Mouse (Mus musculus) forelimb bud, embryonic 11.5 days (tissue): ENCODE data around the gene Tmem190.

Experiments
- DNase-seq: peaks from one replicate; pipeline ENCODE4 v3.0.0-alpha.2; 2012; ENCODE audit warnings: low read depth, low spot score

Gene Tmem190

DNA sequence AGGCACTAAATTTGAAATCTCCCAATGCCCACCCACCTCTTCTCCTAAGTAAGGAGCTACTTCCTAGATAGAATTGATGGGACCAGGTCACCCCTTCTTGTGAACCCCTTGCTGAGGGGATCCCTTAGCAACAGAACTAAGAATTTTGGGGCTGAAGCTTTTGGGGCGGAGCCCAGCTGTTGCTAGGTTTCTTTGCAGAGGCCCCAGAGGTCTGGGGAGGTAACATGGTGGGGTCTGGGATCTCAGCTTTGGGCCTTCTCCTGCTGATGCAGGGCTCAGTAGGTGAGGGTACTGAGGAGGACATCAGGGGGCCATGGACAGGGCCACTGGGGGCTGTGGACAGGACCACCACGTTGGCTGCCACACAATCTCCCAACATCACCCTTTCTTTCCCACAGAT is at the start of gene Tmem190, which contains the start of gene Il11:
Gene Tmem190 (plus strand): TSS at position 179 of the 400 bp plus-strand sequence.
Gene Il11 (minus strand): TSS at position 101 of the 400 bp plus-strand sequence.
- no peak for DNase-seq

- no peak for DNase-seq
These were observed 49.8 kb upstream of the Tmem190 start for GRCm38 (mm10) chr7:4732968-4733392.

DNA sequence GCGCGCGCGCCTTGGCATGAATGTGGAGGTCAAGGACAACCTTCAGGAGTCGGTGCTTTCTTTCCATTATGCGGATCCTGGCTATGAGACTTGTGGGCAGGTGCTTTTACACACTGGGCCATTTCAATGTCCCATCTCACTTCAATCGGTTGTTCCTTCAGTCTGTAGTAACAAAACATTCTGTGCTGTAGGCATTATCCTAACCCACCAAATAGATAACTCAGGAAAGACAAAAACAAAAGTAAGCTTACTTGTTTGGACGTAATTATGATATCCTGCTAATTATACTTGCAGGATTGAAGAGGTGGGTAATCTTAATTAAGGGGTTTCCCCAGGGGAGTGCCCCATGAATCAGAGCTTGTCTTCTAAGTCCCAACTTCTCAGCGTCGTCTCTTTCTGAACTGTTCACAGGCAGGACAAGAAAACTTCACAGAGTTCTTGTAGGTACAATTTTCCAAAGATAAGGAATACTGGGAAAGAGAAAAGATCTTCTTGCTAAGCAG is 43.6 kb upstream of the Tmem190 start:
- no peak for DNase-seq

DNA sequence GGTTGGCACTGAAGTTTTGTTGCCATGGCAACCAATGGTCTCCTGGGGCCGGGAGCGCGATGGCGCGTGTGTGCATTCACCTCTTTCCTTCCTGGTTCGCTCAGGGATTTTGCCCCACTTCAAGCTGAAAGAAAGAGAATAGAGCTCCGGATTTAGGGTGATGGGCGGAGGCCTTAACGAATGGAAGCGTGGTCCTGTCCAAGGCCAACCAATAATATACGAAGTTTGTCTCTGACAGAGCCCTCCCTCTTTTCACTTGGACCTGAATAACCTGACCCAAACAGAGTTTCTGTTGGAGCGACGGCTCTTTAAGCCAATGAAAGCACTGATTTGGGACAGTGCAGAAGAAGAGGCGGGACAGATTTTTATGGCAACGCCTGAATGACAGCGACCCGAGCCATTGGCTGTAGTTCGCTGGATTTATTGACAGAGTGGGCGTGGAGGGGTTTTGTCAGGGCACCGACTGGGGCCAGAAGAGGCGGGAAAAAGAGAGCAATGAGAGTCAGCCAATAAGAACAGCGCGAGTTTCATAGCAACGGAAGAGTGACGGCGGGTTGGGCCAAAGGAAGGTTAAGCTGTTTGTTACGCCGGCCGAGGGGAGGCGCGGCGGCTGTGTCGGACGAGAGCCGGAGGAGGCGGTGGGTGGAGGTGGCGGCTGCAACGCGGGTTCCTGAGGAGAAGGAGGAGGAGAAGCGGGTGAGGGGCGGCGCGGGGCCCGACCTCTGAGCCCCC is 43.0 kb upstream of the Tmem190 start, which contains the start of gene Kmt5c:
Gene Kmt5c (plus strand): TSS at position 572 of the 732 bp plus-strand sequence.
- peak; percentile 100 for DNase-seq

DNA sequence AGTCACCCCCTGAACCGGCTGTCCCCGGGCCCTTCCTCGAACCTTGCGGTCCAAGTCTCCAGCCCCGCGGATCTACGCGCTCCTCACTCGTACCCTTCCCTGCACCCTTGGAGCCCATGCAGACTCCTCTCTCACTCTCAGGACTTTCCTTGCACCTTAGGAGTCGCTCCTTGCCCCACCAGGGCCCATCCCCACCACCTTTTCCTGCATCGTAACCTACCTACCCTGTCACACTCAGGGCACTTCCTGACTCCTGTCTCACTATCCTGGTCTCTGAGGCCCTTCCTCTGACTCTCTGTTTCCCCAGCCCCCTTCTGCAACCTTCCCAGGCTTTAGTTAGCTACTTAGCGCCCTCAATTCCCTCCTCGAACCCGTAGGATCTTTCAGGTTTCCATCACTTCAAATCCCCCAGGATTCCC is 42.4 kb upstream of the Tmem190 start:
- DNase-seq, result no peak

DNA sequence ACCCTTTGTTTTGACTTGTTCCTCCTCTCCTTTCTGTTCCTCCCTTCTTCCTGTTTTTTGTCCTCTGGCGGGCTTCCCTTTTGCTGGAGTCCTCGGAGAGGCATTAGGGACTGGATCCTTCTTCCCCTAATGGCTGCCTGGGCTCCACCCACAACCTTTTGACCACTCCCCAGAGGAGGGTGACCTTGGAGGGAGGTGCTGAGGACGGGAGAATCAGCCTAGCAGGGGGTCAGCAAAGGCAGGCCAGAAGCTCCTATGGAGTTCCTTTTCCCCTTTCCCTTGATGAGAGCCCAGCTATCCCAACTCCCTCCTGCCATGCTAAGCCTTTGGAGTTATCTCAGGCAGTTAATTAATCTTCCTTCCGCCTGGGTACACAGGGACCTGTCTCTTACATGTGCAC is 41.6 kb upstream of the Tmem190 start:
- no peak for DNase-seq

GRCm38 (mm10) chr7:4741672-4742481 is 40.9 kb upstream of the Tmem190 start:
- DNase-seq, result no peak

- no peak for DNase-seq
These were observed 40.3 kb upstream of the Tmem190 start for GRCm38 (mm10) chr7:4742482-4742819.

DNA sequence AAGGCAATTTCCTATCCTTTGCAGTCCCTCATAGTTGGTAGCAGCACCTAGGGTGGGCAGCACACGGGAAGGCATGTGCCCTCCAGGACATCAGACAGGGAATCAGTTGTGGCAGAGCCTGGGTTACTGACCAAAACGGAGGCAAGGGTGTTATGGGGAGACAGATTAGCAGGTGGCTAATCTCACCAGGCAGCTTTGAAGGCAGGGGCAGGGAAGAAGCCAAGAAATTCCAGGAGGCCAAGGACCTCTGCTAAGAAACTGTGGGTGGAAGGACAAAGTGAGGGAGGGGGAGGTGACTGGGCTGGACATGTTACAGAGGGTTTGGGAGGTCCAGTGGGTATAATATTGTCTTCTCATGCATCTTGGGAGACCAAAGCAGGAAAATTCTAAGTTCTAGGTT is 39.4 kb upstream of the Tmem190 start:
- no peak for DNase-seq

- DNase-seq, result no peak
These were observed 37.9 kb upstream of the Tmem190 start for GRCm38 (mm10) chr7:4744886-4745285.

- no peak for DNase-seq
These were observed 36.3 kb upstream of the Tmem190 start for GRCm38 (mm10) chr7:4746326-4746980.

GRCm38 (mm10) chr7:4747156-4747899 is 35.4 kb upstream of the Tmem190 start:
- DNase-seq, result no peak

GRCm38 (mm10) chr7:4748321-4748720 is 34.4 kb upstream of the Tmem190 start:
- DNase-seq, result no peak

DNA sequence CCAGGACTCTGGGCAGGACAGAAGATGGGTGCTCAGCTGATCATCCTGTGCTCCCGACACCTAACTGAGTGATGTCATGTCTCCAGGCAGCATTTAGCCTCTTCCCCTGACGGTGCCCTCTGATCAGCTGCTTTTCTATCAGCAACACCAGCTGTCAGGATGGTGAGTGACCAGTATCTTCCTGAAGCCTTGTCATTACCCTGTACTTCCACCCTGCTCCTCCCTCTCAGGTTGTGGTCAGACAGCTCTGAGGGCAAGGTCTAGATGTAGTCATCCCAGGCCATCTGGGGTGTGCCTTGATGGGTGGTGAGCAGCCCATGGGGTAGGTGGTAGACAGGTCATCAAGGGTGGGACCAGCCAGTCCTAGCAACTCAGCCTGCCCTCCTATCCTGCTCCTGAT is 33.6 kb upstream of the Tmem190 start:
- DNase-seq, result no peak

GRCm38 (mm10) chr7:4751971-4752820 is 30.5 kb upstream of the Tmem190 start:
- DNase-seq, result peak; percentile 61

DNA sequence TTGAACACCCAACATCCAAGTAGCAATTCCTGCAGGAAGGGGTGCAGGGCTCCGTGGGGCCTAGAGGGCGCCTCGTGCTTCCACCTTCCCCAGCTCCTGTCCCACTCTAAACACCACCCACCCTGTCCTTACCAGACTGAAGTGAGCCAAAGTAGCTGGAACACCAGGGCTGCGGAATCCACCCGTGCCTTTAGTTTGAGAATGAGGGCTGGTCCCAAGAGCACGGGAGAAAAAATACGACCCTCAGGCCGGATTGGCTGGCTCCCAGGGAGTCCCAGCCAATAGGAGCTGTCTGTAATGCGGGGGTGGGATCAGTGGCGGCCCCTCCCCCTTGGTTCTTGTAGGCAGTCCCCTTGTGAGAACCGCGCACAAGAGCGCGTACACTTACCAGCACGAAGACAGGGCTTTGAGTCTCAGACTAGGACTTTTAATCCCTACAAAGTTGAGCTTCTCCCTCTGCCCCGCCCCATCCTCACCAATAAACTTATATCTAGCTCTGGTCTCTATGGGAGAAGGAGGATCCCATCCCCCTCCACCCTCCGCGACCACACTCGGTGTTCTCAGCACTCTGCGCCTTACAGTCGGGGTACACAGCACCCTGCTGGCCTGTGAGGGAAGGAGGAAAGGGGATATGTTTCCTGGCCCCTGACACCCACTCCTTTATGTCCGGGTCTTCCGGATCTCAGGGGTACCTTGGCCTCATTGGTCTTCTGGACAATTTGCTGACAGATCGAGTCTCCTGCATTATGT is 29.7 kb upstream of the Tmem190 start, which contains the start of gene Cox6b2:
Gene Cox6b2 (minus strand): TSS at position 274 of the 750 bp plus-strand sequence.
- DNase-seq, result peak; percentile 87

DNA sequence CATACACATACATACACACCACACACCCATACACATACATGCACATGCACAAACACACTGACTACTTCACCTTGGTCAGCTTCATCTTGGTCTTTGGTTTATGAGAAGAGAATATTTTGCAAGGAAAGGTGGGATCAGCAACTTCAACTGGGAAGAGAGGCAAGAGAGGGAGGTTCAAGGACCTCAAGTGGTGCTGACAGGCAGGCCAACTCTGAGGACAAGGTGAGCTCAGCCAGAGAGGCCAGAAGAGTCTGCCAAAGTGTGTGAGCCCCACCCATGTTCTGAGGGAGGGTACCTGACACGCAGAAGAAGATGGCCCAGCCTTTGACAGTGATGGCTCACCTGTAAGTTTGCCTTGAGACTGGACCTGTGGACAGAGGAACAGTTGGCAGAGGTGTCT is 23.1 kb upstream of the Tmem190 start:
- DNase-seq, result no peak

GRCm38 (mm10) chr7:4764946-4765710 is 17.6 kb upstream of the Tmem190 start:
- no peak for DNase-seq

DNA sequence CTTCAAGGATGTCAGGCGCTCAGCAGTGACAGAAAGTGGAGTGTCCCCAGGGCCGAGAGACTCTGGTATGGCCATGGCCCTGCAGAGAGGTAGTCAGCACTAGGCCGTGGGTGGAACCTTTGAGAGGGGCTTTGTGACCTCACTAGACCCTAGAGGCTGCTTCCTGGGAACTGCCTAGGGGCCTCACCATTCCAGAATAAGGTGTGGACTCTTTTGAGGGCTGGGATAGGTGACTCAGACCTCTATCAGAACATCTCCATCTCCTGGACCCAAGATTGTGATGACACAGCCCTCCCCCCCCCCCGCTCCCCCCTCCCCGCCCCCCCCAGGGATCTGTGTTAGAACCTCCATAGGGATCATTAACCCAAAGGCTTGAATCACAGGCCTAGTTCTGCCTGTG is 11.5 kb upstream of the Tmem190 start, which contains the start of gene Fam71e2:
Gene Fam71e2 (minus strand): TSS at position 101 of the 400 bp plus-strand sequence.
- no peak for DNase-seq
